Mouse (Mus musculus) intestine, embryonic 14.5 days (tissue): ENCODE results near the gene Raver1. TPM values are rescaled to one million over a fixed set of nuclear protein-coding genes. Genes with fewer than 3 reads are reported as not detected.
A peak's percentile ranks its signal among the peaks of the same experiment; 100 is the strongest.

ENCODE experiments used
- ATAC-seq: fragments of 200-750 bp; cut with Nextera tagmentation; replicated peaks from 2 replicates; pipeline ENCODE4 v1.8.0; 2017; ENCODE audit warnings: low read depth, moderate number of reproducible peaks, moderate TSS enrichment, moderate library complexity; ENCODE audit not compliant: low FRiP score, low TSS enrichment
- DNase-seq: peaks from one replicate; pipeline ENCODE4 v3.0.0-alpha.2; 2018; ENCODE audit warnings: low spot score
- H3K27ac ChIP-seq: fragments of 300-500 bp; sonication (generic); 2 replicates; pipeline ENCODE4 v1.5.1; 2014; ENCODE audit warnings: low read depth, mild to moderate bottlenecking, control low read depth
- H3K27me3 ChIP-seq: fragments of 300-500 bp; sonication (generic); replicated peaks from 2 replicates; pipeline ENCODE4 v1.6.1; 2014; ENCODE audit warnings: low read length, control low read depth; ENCODE audit not compliant: control insufficient read depth, insufficient read depth
- H3K36me3 ChIP-seq: fragments of 300-500 bp; sonication (generic); 2 replicates; pipeline ENCODE4 v1.6.1; 2014; ENCODE audit warnings: low read length, control low read depth; ENCODE audit not compliant: control insufficient read depth, insufficient read depth
- H3K4me1 ChIP-seq: fragments of 300-500 bp; sonication (generic); replicated peaks from 2 replicates; pipeline ENCODE4 v1.6.1; 2014; ENCODE audit warnings: low read length, control low read depth, mixed read lengths; ENCODE audit not compliant: control insufficient read depth, insufficient read depth
- H3K4me2 ChIP-seq: fragments of 300-500 bp; sonication (generic); 2 replicates; pipeline ENCODE4 v1.6.1; 2014; ENCODE audit warnings: low read length
- H3K4me3 ChIP-seq: fragments of 300-500 bp; sonication (generic); 2 replicates; pipeline ENCODE4 v1.5.1; 2014; ENCODE audit warnings: low read depth, low read length, control low read depth, mixed read lengths
- H3K9ac ChIP-seq: fragments of 300-500 bp; sonication (generic); 2 replicates; pipeline ENCODE4 v1.6.1; 2014; ENCODE audit warnings: mild to moderate bottlenecking, low read length
- H3K9me3 ChIP-seq: fragments of 300-500 bp; sonication (generic); 2 replicates; pipeline ENCODE4 v1.6.1; 2016; ENCODE audit warnings: low read length, control low read depth; ENCODE audit not compliant: control insufficient read depth
- WGBS: fragments of 180-500 bp; shearing (Covaris S2); extraction: QIAGEN DNeasy Blood & Tissue Kit; methylation state at CpG from one replicate; pipeline ENCODE4 v1.1.7; 2014; 5-methylcytosine and 5-hydroxymethylcytosine counted together
- polyA plus RNA-seq: library from polyadenylated mRNA; unstranded; fragments of >200 nt; fragmentation: Nextera tagmentation; extraction: Ambion mirVana; gene quantifications from 2 replicates; pipeline ENCODE4 v1.2.1, GENCODE M21; 2014

Gene Raver1
- polyA plus RNA-seq, 1 experiment from 2014 or later, result 87.5 TPM

- Histone ChIP-seq H3K4me2 (peak within 1 kb of the TSS; percentile 98), H3K27ac (no peak within 1 kb of the TSS), H3K4me3 (peak within 1 kb of the TSS; percentile 48), H3K4me1 (peaks cover 35% of the 10 kb centered on the region), H3K36me3 (no peaks in the 10 kb centered on the region), H3K9ac (peak within 1 kb of the TSS; percentile 22; the same call in 1 of the 2 replicates), H3K27me3 (peaks cover 70% of the 10 kb centered on the region), H3K9me3 (no peaks in the 10 kb centered on the region)
- DNase-seq (no peak), ATAC-seq (no peak)
- WGBS, result 0% methylated on average over 35 of the region's 35 CpGs
Measured at GRCm38 (mm10) chr9:21031896-21032351, 59.9 kb downstream of the Raver1 start, which contains the start of gene Icam5. Icam5 (plus strand) TSS chr9:21032073.

GRCm38 (mm10) chr9:21031251-21031895, 60.4 kb downstream of the Raver1 start:
- Histone ChIP-seq H3K27ac (no peak overlapping the region), H3K27me3 (peaks cover 64% of the 10 kb centered on the region)

GRCm38 (mm10) chr9:21030781-21031250, 61.0 kb downstream of the Raver1 start:
- Histone ChIP-seq H3K4me3 (peak overlapping the region; percentile 43), H3K4me2 (peak overlapping the region; percentile 98), H3K4me1 (peaks cover 35% of the 10 kb centered on the region), H3K9ac (no peak overlapping the region), H3K27me3 (peaks cover 59% of the 10 kb centered on the region), H3K27ac (no peak overlapping the region), H3K36me3 (no peaks in the 10 kb centered on the region), H3K9me3 (no peaks in the 10 kb centered on the region)
- peak; percentile 80 for DNase-seq
- ATAC-seq, result peak; percentile 47
- 2% methylated on average over 13 of the region's 13 CpGs for WGBS

More at GRCm38 (mm10) chr9:21031251-21031895, 60.4 kb downstream of the Raver1 start:
- DNase-seq, result peak; percentile 80
- peak; percentile 17 for ATAC-seq
- H3K4me2 ChIP-seq, result peak overlapping the region; percentile 98
- no peaks in the 10 kb centered on the region for H3K9me3 ChIP-seq
- peak overlapping the region; percentile 43 for H3K4me3 ChIP-seq
- no peak overlapping the region for H3K9ac ChIP-seq
- H3K36me3 ChIP-seq, result no peaks in the 10 kb centered on the region
- under 1% methylated on average over 35 of the region's 36 CpGs for WGBS
- peaks cover 35% of the 10 kb centered on the region for H3K4me1 ChIP-seq

- WGBS, result 26% methylated on average over 22 of the region's 22 CpGs
- Histone ChIP-seq H3K36me3 (no peaks in the 10 kb centered on the region), H3K9ac (no peak overlapping the region), H3K4me3 (peak overlapping the region; percentile 43; the same call in 1 of the 2 replicates), H3K9me3 (no peaks in the 10 kb centered on the region), H3K4me2 (peak overlapping the region; percentile 98), H3K27ac (no peak overlapping the region), H3K27me3 (peaks cover 52% of the 10 kb centered on the region), H3K4me1 (peaks cover 34% of the 10 kb centered on the region)
- DNase-seq, result no peak
- no peak for ATAC-seq
Measured at GRCm38 (mm10) chr9:21030055-21030600, 61.7 kb downstream of the Raver1 start.

- H3K9ac ChIP-seq, result peak within 1 kb of the TSS; percentile 27; the same call in 1 of the 2 replicates
- H3K4me1 ChIP-seq, result peaks cover 29% of the 10 kb centered on the region
- no peak within 1 kb of the TSS for H3K27ac ChIP-seq
- H3K4me3 ChIP-seq, result peak within 1 kb of the TSS; percentile 27
- H3K27me3 ChIP-seq, result peaks cover 45% of the 10 kb centered on the region
- WGBS, result 3% methylated on average over 37 of the region's 37 CpGs
- DNase-seq (peak; percentile 89), ATAC-seq (peak; percentile 17; the same call in 1 of the 2 replicates)
- H3K4me2 ChIP-seq, result peak within 1 kb of the TSS; percentile 98
- H3K9me3 ChIP-seq, result no peaks in the 10 kb centered on the region
- H3K36me3 ChIP-seq, result no peaks in the 10 kb centered on the region
Measured at GRCm38 (mm10) chr9:21029291-21030054, 62.3 kb downstream of the Raver1 start, which contains the start of gene Icam4. Icam4 (plus strand) TSS chr9:21029373.

GRCm38 (mm10) chr9:21028560-21029110, 63.2 kb downstream of the Raver1 start:
- WGBS, result 74% methylated on average over 6 of the region's 6 CpGs
- H3K9ac ChIP-seq, result no peak overlapping the region
- H3K4me1 ChIP-seq, result peaks cover 28% of the 10 kb centered on the region
- H3K27me3 ChIP-seq, result peaks cover 37% of the 10 kb centered on the region
- H3K27ac ChIP-seq, result no peak overlapping the region
- H3K4me3 ChIP-seq, result no peak overlapping the region
- H3K36me3 ChIP-seq, result no peaks in the 10 kb centered on the region
- no peaks in the 10 kb centered on the region for H3K9me3 ChIP-seq
- no peak for DNase-seq
- no peak overlapping the region for H3K4me2 ChIP-seq
- no peak for ATAC-seq

- no peaks in the 10 kb centered on the region for H3K9me3 ChIP-seq
- no peak overlapping the region for H3K9ac ChIP-seq
- no peak for DNase-seq
- 48% methylated on average over 8 of the region's 8 CpGs for WGBS
- no peaks in the 10 kb centered on the region for H3K36me3 ChIP-seq
- H3K4me2 ChIP-seq, result no peak overlapping the region
- no peak overlapping the region for H3K4me3 ChIP-seq
- peaks cover 29% of the 10 kb centered on the region for H3K27me3 ChIP-seq
- ATAC-seq, result no peak
- H3K4me1 ChIP-seq, result peaks cover 23% of the 10 kb centered on the region
- no peak overlapping the region for H3K27ac ChIP-seq
Measured at GRCm38 (mm10) chr9:21027774-21028290, 64.0 kb downstream of the Raver1 start.

- Histone ChIP-seq H3K27me3 (peaks cover 19% of the 10 kb centered on the region), H3K9ac (no peak overlapping the region), H3K4me1 (peaks cover 18% of the 10 kb centered on the region), H3K27ac (no peak overlapping the region), H3K4me3 (no peak overlapping the region), H3K9me3 (no peaks in the 10 kb centered on the region), H3K4me2 (no peak overlapping the region), H3K36me3 (no peaks in the 10 kb centered on the region)
- ATAC-seq (no peak), DNase-seq (no peak)
- 81% methylated on average over 12 of the region's 12 CpGs for WGBS
Measured at GRCm38 (mm10) chr9:21026849-21027248, 65.0 kb downstream of the Raver1 start.
